1 mouse cellular context compared by ENCODE assay signal in the genomic region with DNA sequence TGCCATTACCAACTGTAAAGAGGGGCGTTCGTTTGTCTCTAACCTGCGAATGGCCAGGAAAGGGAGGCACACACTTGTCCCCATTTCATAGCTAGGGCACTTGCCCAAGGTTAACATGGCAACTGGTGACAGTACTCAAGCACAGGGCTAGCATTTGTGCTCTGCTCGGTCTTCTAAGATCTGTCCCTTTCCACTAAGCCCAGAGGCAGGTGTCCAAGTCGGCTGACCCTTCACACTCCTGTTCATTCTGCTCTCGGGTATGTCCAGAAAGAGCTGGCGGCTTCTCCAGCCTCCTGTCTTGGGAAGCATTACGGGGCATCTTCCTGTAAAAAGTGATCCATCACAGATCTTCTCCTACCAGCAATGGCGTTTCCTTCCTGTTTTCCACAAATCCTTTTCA.
TF ChIP-seq lines count a peak whose summit lies in the region.

No protein-coding gene starts in this region.

TF ChIP-seq in CH12.LX, 34 proteins besides CTCF, POLR2A, EP300 and RAD21 (continued from another document):
- TF ChIP-seq UBTF (IDR thresholded peaks at IDR 0.05; ENCODE audit: low read depth, low read length) = no peak
- no peak for TF ChIP-seq MYC (IDR thresholded peaks at IDR 0.05; ENCODE audit: low read depth, low read length)
- TF ChIP-seq JUND (conservative IDR thresholded peaks at IDR 0.05; ENCODE audit: low read depth, low read length) = no peak
- no peak for TF ChIP-seq IRF4 (IDR thresholded peaks at IDR 0.05; ENCODE audit: low read depth, low read length)
- TF ChIP-seq SMC3 (IDR thresholded peaks at IDR 0.05; ENCODE audit: low read depth, low read length) = no peak
- TF ChIP-seq CHD1 (IDR thresholded peaks at IDR 0.05; ENCODE audit: low read depth, low read length) = no peak
- TF ChIP-seq E2F4 (IDR thresholded peaks at IDR 0.05; ENCODE audit: insufficient replicate concordance, low read depth, low read length) = no peak
- no peak for TF ChIP-seq ZMIZ1 (IDR thresholded peaks at IDR 0.05; ENCODE audit: low read depth, low read length)
- TF ChIP-seq ETS1 (conservative IDR thresholded peaks at IDR 0.05; ENCODE audit: low read depth, low read length) = no peak
- no peak for TF ChIP-seq ELF1 (IDR thresholded peaks at IDR 0.05; ENCODE audit: low read depth, low read length)
- no peak for TF ChIP-seq MEF2A (IDR thresholded peaks at IDR 0.05; ENCODE audit: borderline replicate concordance, low read depth, low read length)
